Mouse (Mus musculus) small intestine, adult 2 months (tissue): ENCODE results near the gene Uox.

Experiments
- CTCF ChIP-seq: fragments of 200-500 bp; IDR thresholded peaks from 2 replicates; pipeline ENCODE4 v1.5.1; 2012; ENCODE audit warnings: low read depth, mild to moderate bottlenecking, control low read depth, inconsistent platforms, low read length, moderate library complexity, mixed read lengths; ENCODE audit not compliant: insufficient replicate concordance, insufficient read length; ENCODE audit errors: extremely low read depth
- POLR2A ChIP-seq: fragments of 200-500 bp; IDR thresholded peaks from 2 replicates; pipeline ENCODE4 v1.6.1; 2012; ENCODE audit warnings: low read depth, mild to moderate bottlenecking, control low read depth, inconsistent platforms, low read length, moderate library complexity

DNA sequence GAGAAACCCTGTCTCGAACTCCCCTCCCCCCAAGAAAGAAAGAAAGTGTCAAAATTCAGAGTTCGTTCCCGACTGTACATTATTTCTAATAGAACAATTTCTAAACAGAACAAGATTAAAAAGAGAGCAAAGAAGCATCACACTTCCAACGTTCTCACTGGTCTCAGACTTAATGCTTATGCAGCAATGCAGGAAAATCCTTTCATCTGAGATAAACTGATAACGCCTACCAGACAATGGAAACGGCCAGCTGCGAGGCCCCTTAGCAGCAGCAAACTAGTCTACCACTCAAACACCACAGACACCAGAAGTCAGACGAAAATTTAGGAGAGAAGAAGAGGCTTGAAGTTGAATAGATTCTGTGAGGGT is 48.6 kb upstream of the Uox start:
- TF ChIP-seq POLR2A = no peak
- TF ChIP-seq CTCF = no peak
